Mouse (Mus musculus) thymus, postnatal 4 days (tissue): ENCODE data around the gene Sult1e1.

Experiments used
- DNase-seq: peaks from one replicate; pipeline ENCODE4 v3.0.0; 2021

Sult1e1 gene

GRCm38 (mm10) chr5:87591494-87591893, at the start of gene Sult1e1:
Gene Sult1e1, minus strand, starts transcription at chr5:87591594.
- no peak for DNase-seq

GRCm38 (mm10) chr5:87622681-87623080, 31.3 kb upstream of the Sult1e1 start:
- no peak for DNase-seq

- DNase-seq = no peak
These were observed 23.7 kb upstream of the Sult1e1 start for GRCm38 (mm10) chr5:87615128-87615390.

- no peak for DNase-seq
These were observed 23.2 kb upstream of the Sult1e1 start for GRCm38 (mm10) chr5:87614364-87615127.

GRCm38 (mm10) chr5:87601018-87601417, 9.6 kb upstream of the Sult1e1 start:
- DNase-seq = no peak

GRCm38 (mm10) chr5:87597891-87598290, 6.5 kb upstream of the Sult1e1 start:
- no peak for DNase-seq

GRCm38 (mm10) chr5:87589916-87590315, 1.5 kb downstream of the Sult1e1 start:
- DNase-seq = no peak

GRCm38 (mm10) chr5:87580389-87580788, 11.0 kb downstream of the Sult1e1 start:
- DNase-seq = no peak

- no peak for DNase-seq
These were observed 17.2 kb downstream of the Sult1e1 start for GRCm38 (mm10) chr5:87574174-87574573.

- no peak for DNase-seq
These were observed 17.9 kb downstream of the Sult1e1 start for GRCm38 (mm10) chr5:87573490-87573889.

- DNase-seq = no peak
These were observed 18.6 kb downstream of the Sult1e1 start for GRCm38 (mm10) chr5:87572781-87573180.

GRCm38 (mm10) chr5:87568845-87569244, 22.5 kb downstream of the Sult1e1 start, which contains the start of gene Sult1d1:
Gene Sult1d1, minus strand, starts transcription at chr5:87569027.
- DNase-seq = no peak

GRCm38 (mm10) chr5:87567306-87567705, 24.1 kb downstream of the Sult1e1 start:
- DNase-seq = no peak

GRCm38 (mm10) chr5:87562966-87563365, 28.4 kb downstream of the Sult1e1 start:
- no peak for DNase-seq

- DNase-seq = no peak
These were observed 28.9 kb downstream of the Sult1e1 start for GRCm38 (mm10) chr5:87562526-87562925.

- DNase-seq = no peak
These were observed 31.2 kb downstream of the Sult1e1 start for GRCm38 (mm10) chr5:87560145-87560544.

GRCm38 (mm10) chr5:87550935-87551334, 40.5 kb downstream of the Sult1e1 start:
- no peak for DNase-seq

- no peak for DNase-seq
These were observed 53.3 kb downstream of the Sult1e1 start, which contains the start of gene Sult1b1 for GRCm38 (mm10) chr5:87538111-87538510. Gene Sult1b1, minus strand, starts transcription at chr5:87538195.

GRCm38 (mm10) chr5:87535994-87536644, 55.3 kb downstream of the Sult1e1 start:
- no peak for DNase-seq

- no peak for DNase-seq
These were observed 59.1 kb downstream of the Sult1e1 start for GRCm38 (mm10) chr5:87532288-87532687.
